Mouse (Mus musculus) CH12.LX (cell line): ENCODE data around the gene Tmem176b.

Experiments used
- BHLHE40 ChIP-seq: IDR thresholded peaks from 2 replicates; pipeline ENCODE4 v1.6.1; 2011; ENCODE audit warnings: mild to moderate bottlenecking, low read depth, low read length, improper control_type of control experiment
- CTCF ChIP-seq, 2 experiments: IDR thresholded peaks in 1 of 2; conservative IDR thresholded peaks in 1 of 2; 2 replicates each; pipeline ENCODE4 v1.5.1; 2011 to 2012; ENCODE audit warnings: low read depth in 2 of 2, low read length in 2 of 2, improper control_type of control experiment in 1 of 2, inconsistent platforms in 1 of 2, mild to moderate bottlenecking in 1 of 2, moderate library complexity in 1 of 2
- KAT2A ChIP-seq: IDR thresholded peaks from 2 replicates; pipeline ENCODE4 v1.6.1; 2012; ENCODE audit warnings: low read length, improper control_type of control experiment, inconsistent platforms; ENCODE audit not compliant: insufficient replicate concordance
- MYC ChIP-seq: IDR thresholded peaks from 2 replicates; pipeline ENCODE4 v1.6.1; 2011; ENCODE audit warnings: low read depth, mild to moderate bottlenecking, improper control_type of control experiment, low read length
- POLR2AphosphoS2 ChIP-seq: IDR thresholded peaks from 2 replicates; pipeline ENCODE4 v1.6.1; 2011; ENCODE audit warnings: low read depth, low read length, improper control_type of control experiment
- TCF12 ChIP-seq: IDR thresholded peaks from 2 replicates; pipeline ENCODE4 v1.6.1; 2014; ENCODE audit warnings: low read depth, mild to moderate bottlenecking, inconsistent platforms, low read length, improper control_type of control experiment
- USF1 ChIP-seq: IDR thresholded peaks from 2 replicates; pipeline ENCODE4 v1.6.1; 2014; ENCODE audit warnings: low read depth, mild to moderate bottlenecking, inconsistent platforms, low read length, improper control_type of control experiment

GRCm38 (mm10) chr6:48806746-48807145 is 34.5 kb downstream of the Tmem176b start:
- no peak for TF ChIP-seq USF1
- TF ChIP-seq TCF12, result no peak
- TF ChIP-seq CTCF (conservative IDR thresholded peaks at IDR 0.05 in 1 of 2, IDR thresholded peaks at IDR 0.05 in 1 of 2; ENCODE audit: low read depth in 2 of 2, low read length in 2 of 2), result no peak
- TF ChIP-seq POLR2AphosphoS2, result no peak
- TF ChIP-seq BHLHE40, result no peak
- TF ChIP-seq MYC, result no peak
- TF ChIP-seq KAT2A, result no peak
